Mouse (Mus musculus): ENCODE data around the gene Ppfibp2.

DNA sequence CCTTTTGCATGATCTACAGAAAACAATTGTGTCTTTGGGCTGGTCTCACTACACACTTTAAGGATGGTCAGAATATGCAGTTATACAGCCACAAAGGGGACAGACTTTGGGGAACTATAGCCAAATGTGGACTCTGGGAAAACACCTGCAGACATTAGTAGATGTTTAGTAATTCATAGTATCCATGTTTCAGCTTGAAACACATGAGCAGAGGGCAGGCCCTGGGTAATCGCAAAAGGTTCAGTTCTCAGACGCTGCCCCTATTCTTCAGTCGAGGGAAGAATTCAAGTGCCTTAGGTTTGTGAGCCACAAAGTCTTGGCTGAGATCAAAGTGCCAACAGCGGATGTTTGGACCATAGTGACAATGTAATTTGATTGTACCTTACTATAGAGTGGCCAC lies 149.4 kb downstream of the Ppfibp2 start:
- no peak for TF ChIP-seq CTCF (IDR thresholded peaks at IDR 0.05; ENCODE audit: low read depth, low read length)
- TF ChIP-seq GATA1 (IDR thresholded peaks at IDR 0.05; ENCODE audit: borderline replicate concordance, low read length): no peak
- no peak for TF ChIP-seq POLR2AphosphoS5 (IDR thresholded peaks at IDR 0.05; ENCODE audit: insufficient replicate concordance, low read depth, low read length)
- no peak for TF ChIP-seq TAL1 (conservative IDR thresholded peaks at IDR 0.05; ENCODE audit: low read depth, low read length)
- TF ChIP-seq GATA2 (IDR thresholded peaks at IDR 0.05; ENCODE audit: borderline replicate concordance, low read depth, low read length): no peak
